ENCODE assay signal across 10 mouse cellular contexts in genomic region chr7:25007609-25008374, GRCm38 (mm10). TPM values are rescaled to one million over a fixed set of nuclear protein-coding genes. Genes with fewer than 3 reads are reported as not detected.
A peak's percentile ranks its signal among the peaks of the same experiment; 100 is the strongest.
DNase-seq lines count a peak whose midpoint lies in the region; ATAC-seq and TF ChIP-seq lines count a peak whose summit lies in the region.
"Had no signal": no experiment of that assay in that cellular context is flagged by ENCODE, and none has a peak within 500 bp of the region (broad histone marks: within the 10 kb centered on the region; RNA-seq: fewer than 3 reads in every experiment).

No protein-coding gene starts in this region.

- H3K4me3 ChIP-seq in neural tube, embryonic 11.5 days (ENCODE audit: low read depth, low read length): no peak overlapping the region
- no peak overlapping the region for H3K4me3 ChIP-seq in kidney, embryonic 14.5 days (ENCODE audit: low read length)
- H3K4me3 ChIP-seq: erythroblast, embryonic 14.5 days had no signal

- 17% methylated on average over 8 of the region's 8 CpGs for WGBS in neural tube, embryonic 11.5 days
- WGBS in kidney, embryonic 14.5 days: 27% methylated on average over 8 of the region's 8 CpGs

- H3K27me3 ChIP-seq in neural tube, embryonic 11.5 days (ENCODE audit: control insufficient read depth, insufficient read depth, low read length): peaks cover 66% of the 10 kb centered on the region
- H3K27me3 ChIP-seq in kidney, embryonic 14.5 days (ENCODE audit: control insufficient read depth, insufficient read depth, low read length): peaks cover 75% of the 10 kb centered on the region

- no peak overlapping the region; the same call in 1 of the 2 replicates for H3K4me2 ChIP-seq in neural tube, embryonic 11.5 days (ENCODE audit: low read depth)
- no peak overlapping the region for H3K4me2 ChIP-seq in kidney, embryonic 14.5 days (replicated peaks; ENCODE audit: low read depth, low read length)

- no peak for TF ChIP-seq CTCF in brain, embryonic 14.5 days (IDR thresholded peaks at IDR 0.05; ENCODE audit: borderline replicate concordance, extremely low read depth, insufficient read depth, insufficient read length)

- peak; percentile 25; the same call in 1 of the 2 replicates for ATAC-seq in neural tube, embryonic 11.5 days (ENCODE audit: insufficient read depth, low FRiP score, low TSS enrichment)
- no peak for ATAC-seq in kidney, embryonic 14.5 days (ENCODE audit: low FRiP score, low TSS enrichment)
- ATAC-seq: Patski had no signal

- DNase-seq in brain, embryonic 14.5 days (ENCODE audit: low read depth): peak; percentile 96
- DNase-seq in embryo, embryonic 10 days (ENCODE audit: low spot score): peak; percentile 58
- peak; percentile 62 to 78 for DNase-seq in layer of hippocampus, adult 8-10 months (ENCODE audit: low spot score in 2 of 2)
- peak; percentile 74 for DNase-seq in neural tube, embryonic 11.5 days (ENCODE audit: low spot score)
- DNase-seq in adipocyte (ENCODE audit: low spot score): no peak
- DNase-seq in thymus, postnatal 36 days: no peak
- DNase-seq in urinary bladder, adult 2 months (ENCODE audit: low spot score): no peak

- H3K4me1 ChIP-seq in neural tube, embryonic 11.5 days (ENCODE audit: control insufficient read depth, insufficient read depth, low read length): peaks cover 23% of the 10 kb centered on the region
- 0 out of 2 replicates have a peak, but pooled peaks cover 7% of the 10 kb centered on the region for H3K4me1 ChIP-seq in kidney, embryonic 14.5 days (ENCODE audit: control insufficient read depth, insufficient read depth, low read length)

- TF ChIP-seq POLR2A in brain, embryonic 14.5 days (IDR thresholded peaks at IDR 0.05; ENCODE audit: borderline replicate concordance, extremely low read depth, insufficient read depth, insufficient read length, poor library complexity, severe bottlenecking): no peak

- no peak overlapping the region for H3K9ac ChIP-seq in neural tube, embryonic 11.5 days (ENCODE audit: low read length)
- H3K9ac ChIP-seq in kidney, embryonic 14.5 days (ENCODE audit: low read depth, low read length): no peak overlapping the region

- no peaks in the 10 kb centered on the region for H3K36me3 ChIP-seq in neural tube, embryonic 11.5 days (ENCODE audit: control insufficient read depth, insufficient read depth, low read length)
- peaks cover 2% of the 10 kb centered on the region; the same call in 1 of the 2 replicates for H3K36me3 ChIP-seq in kidney, embryonic 14.5 days (ENCODE audit: control insufficient read depth, insufficient read depth, low read length)

- peak overlapping the region; percentile 87 for H3K27ac ChIP-seq in neural tube, embryonic 11.5 days (ENCODE audit: low read depth, low read length)
- no peak overlapping the region for H3K27ac ChIP-seq in kidney, embryonic 14.5 days (ENCODE audit: low read depth, low read length)

- no peaks in the 10 kb centered on the region for H3K9me3 ChIP-seq in neural tube, embryonic 11.5 days (ENCODE audit: control insufficient read depth, low read length)
- H3K9me3 ChIP-seq in kidney, embryonic 14.5 days (ENCODE audit: control insufficient read depth, low read length): no peaks in the 10 kb centered on the region

RNA-seq across cellular contexts. Expression of gene Atp1a3, which starts 2.0 kb away (rescaled TPM):
- 160 and 331 TPM in 2 replicates for polyA plus RNA-seq in brain, embryonic 14.5 days (2012; rRNA removed)
- 1,000 to 10,000 TPM; 2,163 to 2,251 (median 2,216) TPM for total RNA-seq in layer of hippocampus, adult 8-10 months (2022)
- polyA plus RNA-seq in neural tube, embryonic 11.5 days (2014; fragmentation: Nextera tagmentation; extraction: Ambion mirVana): 50.6 and 59.9 TPM in 2 replicates
- polyA plus RNA-seq in urinary bladder, adult 2 months (2012; rRNA removed): 0.51 and 0.93 TPM in 2 replicates
- 0.27 and 0.68 TPM in 2 replicates for polyA plus RNA-seq in kidney, embryonic 14.5 days (2014; fragmentation: Nextera tagmentation; extraction: Ambion mirVana)

RNA-seq across cellular contexts. Expression of gene Rabac1, which starts 35.2 kb away (rescaled TPM):
- 244 and 306 TPM in 2 replicates for polyA plus RNA-seq in brain, embryonic 14.5 days (2012; rRNA removed)
- total RNA-seq in layer of hippocampus, adult 8-10 months (2022): 100 to 1,000 TPM; 293 to 308 (median 300) TPM
- 111 and 118 TPM in 2 replicates for polyA plus RNA-seq in neural tube, embryonic 11.5 days (2014; fragmentation: Nextera tagmentation; extraction: Ambion mirVana)
- polyA plus RNA-seq in urinary bladder, adult 2 months (2012; rRNA removed): 367 and 429 TPM in 2 replicates
- polyA plus RNA-seq in kidney, embryonic 14.5 days (2014; fragmentation: Nextera tagmentation; extraction: Ambion mirVana): 129 and 144 TPM in 2 replicates

Comparison
In these comparisons a context has a peak if more than half of its experiments do, and no peak if none do; other contexts are left out.
1. DNase-seq: peak in brain, embryonic 14.5 days (single experiment), embryo, embryonic 10 days (single experiment), layer of hippocampus, adult 8-10 months (2 of 2) and neural tube, embryonic 11.5 days (single experiment); none in adipocyte (single experiment), thymus, postnatal 36 days (0 of 2) and urinary bladder, adult 2 months (single experiment).
2. RNA of gene Atp1a3, which starts 2.0 kb away (polyA plus RNA-seq): 160 to 331 TPM in brain, embryonic 14.5 days and 50.6 to 59.9 TPM in neural tube, embryonic 11.5 days; 0.27 to 0.68 TPM in kidney, embryonic 14.5 days and 0.51 to 0.93 TPM in urinary bladder, adult 2 months; every median in the first group is over 10 times any median in the second.